Mouse (Mus musculus) ES-E14 (cell line): ENCODE results near the gene Galr3. TPM values are rescaled to one million over a fixed set of nuclear protein-coding genes. Genes with fewer than 3 reads are reported as not detected.

Source experiments
- DNase-seq: peaks from one replicate; pipeline ENCODE4 v3.0.0-alpha.2; 2013; ENCODE audit warnings: low read depth, low spot score
- H3K27ac ChIP-seq: 2 replicates; pipeline ENCODE4 v1.5.1; 2012; ENCODE audit warnings: low read depth, mild to moderate bottlenecking, low read length, moderate library complexity, mixed read lengths; ENCODE audit not compliant: poor library complexity, insufficient read depth, severe bottlenecking
- H3K36me3 ChIP-seq: 2 replicates; pipeline ENCODE4 v1.6.1; 2012; ENCODE audit warnings: mild to moderate bottlenecking, low read length, moderate library complexity, mixed read lengths; ENCODE audit not compliant: control insufficient read depth, poor library complexity, insufficient read depth, severe bottlenecking
- H3K4me1 ChIP-seq, 2 experiments: fragments of 150-350 bp in 1 of 2; sonication (generic) in 1 of 2; 2 replicates each; pipeline ENCODE4 v1.6.1; 2012; ENCODE audit warnings: low read length in 2 of 2, mild to moderate bottlenecking in 1 of 2, mixed read lengths in 1 of 2; ENCODE audit not compliant: control insufficient read depth in 2 of 2, insufficient read depth in 2 of 2, poor library complexity in 1 of 2
- H3K4me3 ChIP-seq, 2 experiments: fragments of 150-350 bp in 1 of 2; sonication (generic) in 1 of 2; 2 replicates each; pipeline ENCODE4 v1.5.1; 2012; ENCODE audit warnings: low read length in 2 of 2, low read depth in 1 of 2, mild to moderate bottlenecking in 1 of 2, mixed read lengths in 1 of 2; ENCODE audit not compliant: insufficient read depth in 1 of 2, poor library complexity in 1 of 2, severe bottlenecking in 1 of 2
- H3K9ac ChIP-seq: 2 replicates; pipeline ENCODE4 v1.6.1; 2012; ENCODE audit warnings: low read depth, mild to moderate bottlenecking, low read length, mixed read lengths; ENCODE audit not compliant: poor library complexity, insufficient read depth, severe bottlenecking
- H3K9me3 ChIP-seq: fragments of 150-350 bp; sonication (generic); 2 replicates; pipeline ENCODE4 v1.6.1; 2012; ENCODE audit warnings: low read depth, mild to moderate bottlenecking, low read length; ENCODE audit not compliant: control insufficient read depth, insufficient read depth
- CHD2 ChIP-seq: IDR thresholded peaks from 2 replicates; pipeline ENCODE4 v1.6.1; 2014; ENCODE audit warnings: mild to moderate bottlenecking, low read depth, low read length, inconsistent platforms
- HCFC1 ChIP-seq: IDR thresholded peaks from 2 replicates; pipeline ENCODE4 v1.6.1; 2012; ENCODE audit warnings: low read length, inconsistent platforms, borderline replicate concordance; ENCODE audit not compliant: insufficient read depth
- MAFK ChIP-seq: IDR thresholded peaks from 2 replicates; pipeline ENCODE4 v1.6.1; 2014; ENCODE audit warnings: mild to moderate bottlenecking, low read depth, low read length, inconsistent platforms; ENCODE audit not compliant: insufficient read depth
- ZC3H11A ChIP-seq: IDR thresholded peaks from 2 replicates; pipeline ENCODE4 v1.6.1; 2012; ENCODE audit warnings: low read depth, mild to moderate bottlenecking, inconsistent platforms, low read length, borderline replicate concordance
- ZNF384 ChIP-seq: IDR thresholded peaks from 2 replicates; pipeline ENCODE4 v1.6.1; 2012; ENCODE audit warnings: low read depth, low read length, inconsistent platforms
- in situ Hi-C, 2 experiments: fragments of 600-800 bp; cut with MboI; formaldehyde crosslinking; loops; one replicate each; pipeline ENCODE4 v1.15.1; 2025; ENCODE audit warnings: low sequenced_read_pairs in 2 of 2, inconsistent platforms in 1 of 2; ENCODE audit not compliant: unreplicated experiment in 2 of 2
- total RNA-seq: library from RNA; depleted of rRNA; stranded (reverse); fragments of 300-350 nt; gene quantifications from 2 replicates; pipeline ENCODE4 v1.2.3, GENCODE M21; 2012

Galr3 gene
- total RNA-seq, 1 experiment = not detected

- no peak for TF ChIP-seq ZNF384
- no peak for TF ChIP-seq CHD2
- no peak for TF ChIP-seq HCFC1
- no peak for TF ChIP-seq ZC3H11A
- TF ChIP-seq MAFK = no peak
- in situ Hi-C loops = no loop called here
- no peaks in the 10 kb centered on the region for H3K9me3 ChIP-seq
- no peak overlapping the region for H3K27ac ChIP-seq
- peaks cover 8 to 21% of the 10 kb centered on the region in 2 experiments; a peak in 2 of 4 replicates for H3K4me1 ChIP-seq
- H3K9ac ChIP-seq = peak overlapping the region; percentile 90
- no peaks in the 10 kb centered on the region for H3K36me3 ChIP-seq
- peak overlapping the region; percentile 76 for H3K4me3 ChIP-seq
- DNase-seq = no peak
Observed at GRCm38 (mm10) chr15:79027291-79028205, 14.1 kb upstream of the Galr3 start.

DNA sequence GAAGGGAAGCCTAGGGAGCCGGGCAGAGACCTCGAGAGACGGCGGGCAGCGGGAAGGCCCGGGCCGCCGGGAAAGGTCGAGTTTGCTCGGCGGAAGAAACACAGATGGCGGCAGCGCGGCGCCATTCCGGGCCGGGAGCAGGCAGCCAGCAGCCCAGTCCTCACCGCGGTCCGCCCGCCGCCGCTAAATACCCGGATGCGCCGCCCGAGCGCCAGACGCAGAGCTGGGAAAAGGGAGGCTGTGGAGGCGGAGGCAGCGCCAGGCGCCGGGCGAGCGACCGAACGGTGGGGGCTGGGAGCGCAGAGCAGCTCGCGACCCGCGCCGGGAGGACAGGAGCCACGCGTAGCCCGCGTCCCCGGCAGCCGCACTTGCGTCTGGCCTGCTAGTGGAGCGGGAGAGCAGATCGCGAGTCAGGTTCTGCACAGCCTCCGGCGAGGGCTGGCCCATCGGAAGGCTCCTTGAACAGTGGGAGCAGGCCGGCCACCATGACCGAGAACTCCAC, 13.4 kb upstream of the Galr3 start, which contains the start of gene H1f0:
TSS of gene H1f0 (plus strand) at position 214 of the 502 bp plus-strand sequence.
- no peaks in the 10 kb centered on the region for H3K36me3 ChIP-seq
- H3K9ac ChIP-seq = peak within 1 kb of the TSS; percentile 90
- peak; percentile 71 for DNase-seq
- in situ Hi-C loops = no loop called here
- H3K4me3 ChIP-seq = peak within 1 kb of the TSS; percentile 76
- H3K27ac ChIP-seq = no peak within 1 kb of the TSS
- peaks cover 8 to 21% of the 10 kb centered on the region in 2 experiments; a peak in 2 of 4 replicates for H3K4me1 ChIP-seq
- TF ChIP-seq ZNF384 (no peak), HCFC1 (no peak), ZC3H11A (no peak), MAFK (no peak), CHD2 (no peak)
- no peaks in the 10 kb centered on the region for H3K9me3 ChIP-seq

- peaks cover 2% of the 10 kb centered on the region; the same call in 1 of the 2 replicates for H3K36me3 ChIP-seq
- TF ChIP-seq CHD2 = no peak
- no peak for TF ChIP-seq ZNF384
- no peak for TF ChIP-seq ZC3H11A
- TF ChIP-seq MAFK = no peak
- TF ChIP-seq HCFC1 = no peak
- H3K4me3 ChIP-seq = peak overlapping the region; percentile 76
- no peak for DNase-seq
- peak overlapping the region; percentile 90 for H3K9ac ChIP-seq
- in situ Hi-C loops = no loop called here
- H3K4me1 ChIP-seq = peaks cover 8 to 21% of the 10 kb centered on the region in 2 experiments; a peak in 2 of 4 replicates
- H3K27ac ChIP-seq = no peak overlapping the region
- no peaks in the 10 kb centered on the region for H3K9me3 ChIP-seq
Observed at GRCm38 (mm10) chr15:79028823-79029484, 12.7 kb upstream of the Galr3 start.

DNA sequence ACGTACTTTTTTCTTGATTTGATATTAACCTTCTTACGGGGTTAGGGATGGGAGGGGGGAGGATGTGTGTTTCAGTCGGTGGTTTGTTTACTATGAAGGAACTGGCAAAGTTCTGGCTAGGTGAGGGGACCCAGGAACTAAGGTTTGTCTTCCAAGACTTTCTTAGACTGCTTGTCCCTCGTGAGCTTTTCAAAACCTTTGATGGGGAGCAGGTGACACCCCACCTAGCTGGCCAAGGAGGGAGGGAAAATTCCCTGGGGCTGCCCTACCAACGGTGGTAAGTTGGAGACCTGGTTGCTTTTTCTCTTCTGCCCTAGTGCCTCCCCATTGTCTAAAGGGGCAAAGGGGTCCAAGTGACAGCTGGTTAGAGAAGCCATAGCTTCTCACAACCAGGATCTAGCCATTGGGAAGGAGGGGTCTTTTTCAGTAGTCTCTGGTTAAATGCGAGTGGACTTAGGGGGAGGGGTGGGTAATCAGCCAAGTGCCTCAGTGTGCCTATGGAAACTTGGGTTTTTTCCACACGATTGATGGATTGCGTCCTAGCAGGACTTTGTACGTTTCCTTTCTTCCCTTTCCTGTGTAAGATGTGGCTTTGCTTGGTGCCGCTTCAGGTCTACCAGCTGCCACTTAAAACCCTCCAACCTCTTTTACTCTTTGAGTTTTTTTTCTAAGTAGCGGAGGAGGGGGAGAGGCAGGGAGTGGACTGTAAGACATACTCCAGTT, 12.0 kb upstream of the Galr3 start:
- peak overlapping the region; percentile 3 to 76; a peak in 1 of 4 replicates for H3K4me3 ChIP-seq

More for the DNA sequence above, 12.0 kb upstream of the Galr3 start:
- Histone ChIP-seq H3K36me3 (peaks cover 6% of the 10 kb centered on the region; the same call in 1 of the 2 replicates), H3K9me3 (no peaks in the 10 kb centered on the region), H3K4me1 (peaks cover 8 to 21% of the 10 kb centered on the region in 2 experiments; a peak in 2 of 4 replicates), H3K27ac (no peak overlapping the region), H3K9ac (no peak overlapping the region)
- in situ Hi-C loops = no loop called here
- TF ChIP-seq MAFK (no peak), CHD2 (no peak), HCFC1 (no peak), ZNF384 (no peak), ZC3H11A (no peak)
- no peak for DNase-seq
